Mouse (Mus musculus): Measurements from ENCODE around the gene P4ha2. TPM values are rescaled to one million over a fixed set of nuclear protein-coding genes. Genes with fewer than 3 reads are reported as not detected.

P4ha2 gene
- polyA plus RNA-seq (2015; fragmentation: Nextera tagmentation; extraction: Ambion mirVana): 41.4 and 47.4 TPM in 2 replicates

GRCm38 (mm10) chr11:54100045-54100691, at the start of gene P4ha2:
Gene P4ha2, plus strand, starts transcription at chr11:54100095.
- WGBS: 53% methylated on average over 10 of the region's 10 CpGs
- ATAC-seq (ENCODE audit: low read depth): peak; percentile 21; the same call in 1 of the 2 replicates
- no peak within 1 kb of the TSS for H3K27ac ChIP-seq (ENCODE audit: low read length)

GRCm38 (mm10) chr11:54050205-54050604, 49.7 kb upstream of the P4ha2 start:
- no peak overlapping the region for H3K27ac ChIP-seq (ENCODE audit: low read length)
- H3K4me2 ChIP-seq (ENCODE audit: low read depth, low read length): no peak overlapping the region
- WGBS: 69% methylated on average over 2 of the region's 2 CpGs

More at GRCm38 (mm10) chr11:54100045-54100691, at the start of gene P4ha2:
- Histone ChIP-seq H3K4me2 (ENCODE audit: low read depth, low read length) (peak within 1 kb of the TSS; percentile 95), H3K9me3 (ENCODE audit: control insufficient read depth, low read length) (no peaks in the 10 kb centered on the region), H3K27me3 (ENCODE audit: control insufficient read depth, insufficient read depth, low read depth, low read length) (0 out of 2 replicates have a peak, but pooled peaks cover 2% of the 10 kb centered on the region), H3K4me3 (ENCODE audit: low read length) (peak within 1 kb of the TSS; percentile 62), H3K9ac (ENCODE audit: low read length) (peak within 1 kb of the TSS; percentile 68), H3K4me1 (replicated peaks; ENCODE audit: control insufficient read depth, insufficient read depth, low read length) (peaks cover 5% of the 10 kb centered on the region; the same call in 1 of the 2 replicates), H3K36me3 (ENCODE audit: control insufficient read depth, insufficient read depth, low read length) (no peaks in the 10 kb centered on the region)

GRCm38 (mm10) chr11:54051161-54051560, 48.7 kb upstream of the P4ha2 start:
- 81% methylated on average over 7 of the region's 7 CpGs for whole genome bisulfite sequencing
- H3K4me3 ChIP-seq (ENCODE audit: low read length): no peak overlapping the region
- H3K9ac ChIP-seq (ENCODE audit: low read length): no peak overlapping the region
- no peaks in the 10 kb centered on the region for H3K4me1 ChIP-seq (replicated peaks; ENCODE audit: control insufficient read depth, insufficient read depth, low read length)
- ATAC-seq (ENCODE audit: low read depth): no peak
- H3K4me2 ChIP-seq (ENCODE audit: low read depth, low read length): no peak overlapping the region
- H3K27me3 ChIP-seq (ENCODE audit: control insufficient read depth, insufficient read depth, low read depth, low read length): no peaks in the 10 kb centered on the region
- H3K9me3 ChIP-seq (ENCODE audit: control insufficient read depth, low read length): no peaks in the 10 kb centered on the region
- H3K27ac ChIP-seq (ENCODE audit: low read length): no peak overlapping the region
- H3K36me3 ChIP-seq (ENCODE audit: control insufficient read depth, insufficient read depth, low read length): no peaks in the 10 kb centered on the region

More at GRCm38 (mm10) chr11:54050205-54050604, 49.7 kb upstream of the P4ha2 start:
- no peak overlapping the region for H3K4me3 ChIP-seq (ENCODE audit: low read length)
- no peaks in the 10 kb centered on the region for H3K4me1 ChIP-seq (replicated peaks; ENCODE audit: control insufficient read depth, insufficient read depth, low read length)
- no peaks in the 10 kb centered on the region for H3K27me3 ChIP-seq (ENCODE audit: control insufficient read depth, insufficient read depth, low read depth, low read length)
- no peaks in the 10 kb centered on the region for H3K36me3 ChIP-seq (ENCODE audit: control insufficient read depth, insufficient read depth, low read length)
- ATAC-seq (ENCODE audit: low read depth): no peak
- H3K9ac ChIP-seq (ENCODE audit: low read length): no peak overlapping the region
- no peaks in the 10 kb centered on the region for H3K9me3 ChIP-seq (ENCODE audit: control insufficient read depth, low read length)

GRCm38 (mm10) chr11:54052128-54052527, 47.8 kb upstream of the P4ha2 start:
- Histone ChIP-seq H3K27me3 (ENCODE audit: control insufficient read depth, insufficient read depth, low read depth, low read length) (no peaks in the 10 kb centered on the region), H3K36me3 (ENCODE audit: control insufficient read depth, insufficient read depth, low read length) (no peaks in the 10 kb centered on the region), H3K9me3 (ENCODE audit: control insufficient read depth, low read length) (no peaks in the 10 kb centered on the region), H3K9ac (ENCODE audit: low read length) (no peak overlapping the region), H3K4me1 (replicated peaks; ENCODE audit: control insufficient read depth, insufficient read depth, low read length) (no peaks in the 10 kb centered on the region), H3K27ac (ENCODE audit: low read length) (no peak overlapping the region), H3K4me3 (ENCODE audit: low read length) (no peak overlapping the region), H3K4me2 (ENCODE audit: low read depth, low read length) (no peak overlapping the region)
- ATAC-seq (ENCODE audit: low read depth): no peak
- WGBS: 88% methylated on average over 5 of the region's 5 CpGs

- Histone ChIP-seq H3K4me1 (replicated peaks; ENCODE audit: control insufficient read depth, insufficient read depth, low read length) (no peaks in the 10 kb centered on the region), H3K4me2 (ENCODE audit: low read depth, low read length) (no peak overlapping the region), H3K36me3 (ENCODE audit: control insufficient read depth, insufficient read depth, low read length) (no peaks in the 10 kb centered on the region), H3K9me3 (ENCODE audit: control insufficient read depth, low read length) (no peaks in the 10 kb centered on the region), H3K9ac (ENCODE audit: low read length) (no peak overlapping the region), H3K27me3 (ENCODE audit: control insufficient read depth, insufficient read depth, low read depth, low read length) (no peaks in the 10 kb centered on the region), H3K4me3 (ENCODE audit: low read length) (no peak overlapping the region), H3K27ac (ENCODE audit: low read length) (no peak overlapping the region)
- ATAC-seq (ENCODE audit: low read depth): no peak
- WGBS: 69% methylated on average over 7 of the region's 7 CpGs
Measured at GRCm38 (mm10) chr11:54053090-54053489, 46.8 kb upstream of the P4ha2 start.

- 26% methylated on average over 6 of the region's 6 CpGs for WGBS
- H3K4me3 ChIP-seq (ENCODE audit: low read length): no peak overlapping the region
- ATAC-seq (ENCODE audit: low read depth): no peak
- no peaks in the 10 kb centered on the region for H3K27me3 ChIP-seq (ENCODE audit: control insufficient read depth, insufficient read depth, low read depth, low read length)
- H3K4me1 ChIP-seq (replicated peaks; ENCODE audit: control insufficient read depth, insufficient read depth, low read length): no peaks in the 10 kb centered on the region; the same call in 1 of the 2 replicates
- no peak overlapping the region for H3K9ac ChIP-seq (ENCODE audit: low read length)
- no peaks in the 10 kb centered on the region for H3K36me3 ChIP-seq (ENCODE audit: control insufficient read depth, insufficient read depth, low read length)
- H3K27ac ChIP-seq (ENCODE audit: low read length): no peak overlapping the region
- no peak overlapping the region for H3K4me2 ChIP-seq (ENCODE audit: low read depth, low read length)
- H3K9me3 ChIP-seq (ENCODE audit: control insufficient read depth, low read length): no peaks in the 10 kb centered on the region
Measured at GRCm38 (mm10) chr11:54054257-54054656, 45.6 kb upstream of the P4ha2 start.

GRCm38 (mm10) chr11:54056132-54056531, 43.8 kb upstream of the P4ha2 start:
- 62% methylated on average over 8 of the region's 8 CpGs for WGBS
- H3K27me3 ChIP-seq (ENCODE audit: control insufficient read depth, insufficient read depth, low read depth, low read length): no peaks in the 10 kb centered on the region
- H3K9me3 ChIP-seq (ENCODE audit: control insufficient read depth, low read length): no peaks in the 10 kb centered on the region
- peaks cover 5% of the 10 kb centered on the region for H3K4me1 ChIP-seq (replicated peaks; ENCODE audit: control insufficient read depth, insufficient read depth, low read length)
- no peak overlapping the region for H3K27ac ChIP-seq (ENCODE audit: low read length)
- H3K4me2 ChIP-seq (ENCODE audit: low read depth, low read length): no peak overlapping the region
- no peaks in the 10 kb centered on the region for H3K36me3 ChIP-seq (ENCODE audit: control insufficient read depth, insufficient read depth, low read length)
- H3K4me3 ChIP-seq (ENCODE audit: low read length): no peak overlapping the region
- no peak for ATAC-seq (ENCODE audit: low read depth)
- H3K9ac ChIP-seq (ENCODE audit: low read length): no peak overlapping the region

- WGBS: 34% methylated on average over 2 of the region's 2 CpGs
- ATAC-seq (ENCODE audit: low read depth): no peak
- H3K4me2 ChIP-seq (ENCODE audit: low read depth, low read length): no peak overlapping the region
Measured at GRCm38 (mm10) chr11:54057428-54057827, 42.5 kb upstream of the P4ha2 start.

GRCm38 (mm10) chr11:54058056-54058617, 41.8 kb upstream of the P4ha2 start:
- H3K27ac ChIP-seq (ENCODE audit: low read length): no peak overlapping the region
- H3K9me3 ChIP-seq (ENCODE audit: control insufficient read depth, low read length): no peaks in the 10 kb centered on the region
- WGBS: 53% methylated on average over 10 of the region's 10 CpGs
- H3K4me3 ChIP-seq (ENCODE audit: low read length): no peak overlapping the region
- no peak overlapping the region for H3K4me2 ChIP-seq (ENCODE audit: low read depth, low read length)
- H3K4me1 ChIP-seq (replicated peaks; ENCODE audit: control insufficient read depth, insufficient read depth, low read length): peaks cover 12% of the 10 kb centered on the region
- H3K27me3 ChIP-seq (ENCODE audit: control insufficient read depth, insufficient read depth, low read depth, low read length): no peaks in the 10 kb centered on the region
- no peak overlapping the region for H3K9ac ChIP-seq (ENCODE audit: low read length)
- no peaks in the 10 kb centered on the region for H3K36me3 ChIP-seq (ENCODE audit: control insufficient read depth, insufficient read depth, low read length)
- ATAC-seq (ENCODE audit: low read depth): no peak

More at GRCm38 (mm10) chr11:54057428-54057827, 42.5 kb upstream of the P4ha2 start:
- H3K4me1 ChIP-seq (replicated peaks; ENCODE audit: control insufficient read depth, insufficient read depth, low read length): peaks cover 10% of the 10 kb centered on the region
- H3K27ac ChIP-seq (ENCODE audit: low read length): no peak overlapping the region
- H3K4me3 ChIP-seq (ENCODE audit: low read length): no peak overlapping the region
- H3K9me3 ChIP-seq (ENCODE audit: control insufficient read depth, low read length): no peaks in the 10 kb centered on the region
- no peaks in the 10 kb centered on the region for H3K27me3 ChIP-seq (ENCODE audit: control insufficient read depth, insufficient read depth, low read depth, low read length)
- H3K36me3 ChIP-seq (ENCODE audit: control insufficient read depth, insufficient read depth, low read length): no peaks in the 10 kb centered on the region
- no peak overlapping the region for H3K9ac ChIP-seq (ENCODE audit: low read length)
